Mouse (Mus musculus) heart, postnatal 0 days (tissue): ENCODE data around the gene 1700017B05Rik. TPM values are rescaled to one million over a fixed set of nuclear protein-coding genes. Genes with fewer than 3 reads are reported as not detected.
A peak's percentile ranks its signal among the peaks of the same experiment; 100 is the strongest.

Source experiments
- ATAC-seq: fragments of 200-750 bp; cut with Nextera tagmentation; 2 replicates; pipeline ENCODE4 v1.8.0; 2017; ENCODE audit warnings: low read depth, moderate number of reproducible peaks, moderate library complexity; ENCODE audit not compliant: insufficient read depth
- DNase-seq: peaks from one replicate; pipeline ENCODE4 v3.0.0-alpha.2; 2016; ENCODE audit warnings: low spot score
- H3K27ac ChIP-seq: fragments of 300-500 bp; sonication (generic); 2 replicates; pipeline ENCODE4 v1.5.1; 2014; ENCODE audit warnings: low read depth, mild to moderate bottlenecking
- H3K27me3 ChIP-seq: fragments of 300-500 bp; sonication (generic); 2 replicates; pipeline ENCODE4 v1.6.1; 2014; ENCODE audit warnings: low read length, mixed read lengths; ENCODE audit not compliant: control insufficient read depth, insufficient read depth
- H3K36me3 ChIP-seq: fragments of 300-500 bp; sonication (generic); replicated peaks from 2 replicates; pipeline ENCODE4 v1.6.1; 2014; ENCODE audit warnings: low read length, mixed read lengths; ENCODE audit not compliant: control insufficient read depth, insufficient read depth
- H3K4me1 ChIP-seq: fragments of 300-500 bp; sonication (generic); 2 replicates; pipeline ENCODE4 v1.6.1; 2014; ENCODE audit warnings: antibody characterized with exemption; ENCODE audit not compliant: control insufficient read depth, insufficient read depth
- H3K4me2 ChIP-seq: fragments of 300-500 bp; sonication (generic); 2 replicates; pipeline ENCODE4 v1.6.1; 2014; ENCODE audit warnings: low read depth, mild to moderate bottlenecking, low read length, moderate library complexity
- H3K4me3 ChIP-seq: fragments of 300-500 bp; sonication (generic); 2 replicates; pipeline ENCODE4 v1.5.1; 2014; ENCODE audit warnings: low read depth, low read length
- H3K9ac ChIP-seq: fragments of 300-500 bp; sonication (generic); replicated peaks from 2 replicates; pipeline ENCODE4 v1.6.1; 2014; ENCODE audit warnings: low read depth, low read length, mixed read lengths
- H3K9me3 ChIP-seq: fragments of 300-500 bp; sonication (generic); replicated peaks from 2 replicates; pipeline ENCODE4 v1.6.1; 2016; ENCODE audit warnings: low read length; ENCODE audit not compliant: control insufficient read depth
- CTCF ChIP-seq: IDR thresholded peaks from 2 replicates; pipeline ENCODE4 v1.5.1; 2016; ENCODE audit warnings: antibody characterized with exemption, control low read depth, low read depth
- EP300 ChIP-seq: IDR thresholded peaks from 2 replicates; pipeline ENCODE4 v1.6.1; 2016; ENCODE audit warnings: antibody characterized with exemption, low read depth
- WGBS: fragments of 180-500 bp; shearing (Covaris S2); extraction: QIAGEN DNeasy Blood & Tissue Kit; methylation state at CpG from one replicate; pipeline ENCODE4 v1.1.7; 2014; 5-methylcytosine and 5-hydroxymethylcytosine counted together
- polyA plus RNA-seq: library from polyadenylated mRNA; unstranded; fragments of >200 nt; fragmentation: Nextera tagmentation; extraction: Ambion mirVana; gene quantifications from 2 replicates; pipeline ENCODE4 v1.2.1, GENCODE M21; 2015
- total RNA-seq: library from RNA; depleted of rRNA; stranded (reverse); fragments of >200 nt; gene quantifications from 2 replicates; pipeline ENCODE4 v1.2.3, GENCODE M21; 2014; ENCODE audit warnings: low replicate concordance

1700017B05Rik gene
- total and polyA plus RNA-seq, 2 experiments from 2014 or later: 6.2 to 11.0 TPM

GRCm38 (mm10) chr9:57295666-57296065 is 33.3 kb upstream of the 1700017B05Rik start:
- ATAC-seq (no peak), DNase-seq (no peak)
- no peak overlapping the region for H3K4me3 ChIP-seq
- no peaks in the 10 kb centered on the region for H3K27me3 ChIP-seq
- 58% methylated on average over 3 of the region's 3 CpGs for WGBS
- no peak overlapping the region for H3K27ac ChIP-seq
- no peak overlapping the region for H3K4me2 ChIP-seq
- no peak overlapping the region for H3K9ac ChIP-seq
- TF ChIP-seq EP300: no peak
- no peak for TF ChIP-seq CTCF
- no peaks in the 10 kb centered on the region for H3K36me3 ChIP-seq
- peaks cover 5% of the 10 kb centered on the region; the same call in 1 of the 2 replicates for H3K9me3 ChIP-seq
- no peaks in the 10 kb centered on the region for H3K4me1 ChIP-seq

DNA sequence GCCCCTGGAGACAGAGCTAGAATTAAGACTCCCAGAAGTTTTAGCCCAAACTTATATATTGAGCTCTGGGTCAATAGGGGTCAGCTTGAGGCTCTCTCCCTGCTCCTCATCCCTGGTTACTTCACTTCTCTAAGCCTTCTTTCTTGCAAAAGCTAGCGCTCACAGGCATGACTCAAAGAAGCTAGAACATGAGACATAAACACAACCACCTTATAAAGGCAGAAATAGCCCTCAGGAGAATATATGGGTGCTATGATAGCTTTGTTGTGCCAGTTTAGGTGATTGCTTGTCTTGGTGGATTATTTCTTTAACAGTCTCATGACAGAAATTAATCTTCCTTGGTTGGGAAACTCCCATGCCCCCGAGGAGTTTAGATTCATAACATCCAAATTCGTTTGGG is 32.5 kb upstream of the 1700017B05Rik start:
- DNase-seq (no peak), ATAC-seq (no peak)
- TF ChIP-seq EP300 (no peak), CTCF (no peak)
- Histone ChIP-seq H3K4me2 (no peak overlapping the region), H3K4me1 (no peaks in the 10 kb centered on the region), H3K4me3 (no peak overlapping the region), H3K9ac (no peak overlapping the region), H3K27ac (no peak overlapping the region), H3K9me3 (peaks cover 5% of the 10 kb centered on the region; the same call in 1 of the 2 replicates), H3K27me3 (no peaks in the 10 kb centered on the region), H3K36me3 (no peaks in the 10 kb centered on the region)
- WGBS: 76% methylated on average over 3 of the region's 3 CpGs

DNA sequence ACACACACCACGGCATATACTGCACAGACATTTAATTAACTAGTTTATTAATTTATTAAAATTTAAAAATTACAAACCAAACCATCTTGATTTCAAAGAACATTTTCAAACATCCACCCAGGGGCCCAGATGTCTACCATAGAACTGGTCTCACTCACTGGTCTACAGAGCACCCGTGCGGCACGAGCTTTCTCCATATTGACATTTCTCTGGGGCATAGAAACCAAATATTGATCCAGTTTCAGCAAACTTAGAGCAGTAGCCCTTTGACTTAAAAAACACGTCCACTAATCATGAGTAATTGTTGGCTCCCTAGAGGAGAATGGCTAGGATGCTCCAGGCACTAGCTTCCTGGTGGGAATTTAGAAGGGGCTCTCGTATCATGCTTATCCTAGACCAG is 24.8 kb upstream of the 1700017B05Rik start:
- H3K4me2 ChIP-seq: no peak overlapping the region
- no peak for ATAC-seq

DNA sequence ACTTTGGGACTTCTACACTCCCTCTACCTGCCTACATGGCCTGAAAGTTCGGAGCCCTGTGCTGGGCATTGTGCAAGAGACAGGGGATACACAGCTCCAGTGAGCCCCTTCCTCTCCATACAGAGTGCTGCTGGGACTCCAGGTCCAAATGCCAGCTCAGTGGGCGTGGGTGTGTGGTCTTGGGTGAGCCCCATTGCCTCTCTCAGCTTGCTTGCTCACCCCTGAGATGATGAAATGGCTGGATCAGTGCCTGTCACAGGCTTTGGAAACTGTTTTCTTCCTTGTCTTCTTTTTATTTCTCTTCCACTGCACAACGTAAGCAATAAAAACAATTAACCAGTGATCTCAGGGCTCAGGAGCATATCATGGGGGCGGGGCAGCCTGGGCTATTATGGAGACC is 20.9 kb upstream of the 1700017B05Rik start:
- H3K9me3 ChIP-seq: no peaks in the 10 kb centered on the region
- TF ChIP-seq EP300 (no peak), CTCF (no peak)
- H3K9ac ChIP-seq: no peak overlapping the region
- DNase-seq (no peak), ATAC-seq (no peak)
- WGBS: 78% methylated on average over 4 of the region's 4 CpGs
- H3K4me2 ChIP-seq: no peak overlapping the region
- no peaks in the 10 kb centered on the region for H3K27me3 ChIP-seq
- 0 out of 2 replicates have a peak, but pooled peaks cover 4% of the 10 kb centered on the region for H3K4me1 ChIP-seq
- H3K27ac ChIP-seq: no peak overlapping the region
- H3K4me3 ChIP-seq: no peak overlapping the region
- H3K36me3 ChIP-seq: no peaks in the 10 kb centered on the region

More for the DNA sequence above, 24.8 kb upstream of the 1700017B05Rik start:
- H3K4me1 ChIP-seq: no peaks in the 10 kb centered on the region
- no peak for DNase-seq
- no peak overlapping the region for H3K27ac ChIP-seq
- no peak for TF ChIP-seq CTCF
- no peaks in the 10 kb centered on the region for H3K27me3 ChIP-seq
- no peaks in the 10 kb centered on the region for H3K9me3 ChIP-seq
- H3K36me3 ChIP-seq: no peaks in the 10 kb centered on the region
- H3K9ac ChIP-seq: no peak overlapping the region
- 82% methylated on average over 6 of the region's 6 CpGs for WGBS
- H3K4me3 ChIP-seq: no peak overlapping the region

DNA sequence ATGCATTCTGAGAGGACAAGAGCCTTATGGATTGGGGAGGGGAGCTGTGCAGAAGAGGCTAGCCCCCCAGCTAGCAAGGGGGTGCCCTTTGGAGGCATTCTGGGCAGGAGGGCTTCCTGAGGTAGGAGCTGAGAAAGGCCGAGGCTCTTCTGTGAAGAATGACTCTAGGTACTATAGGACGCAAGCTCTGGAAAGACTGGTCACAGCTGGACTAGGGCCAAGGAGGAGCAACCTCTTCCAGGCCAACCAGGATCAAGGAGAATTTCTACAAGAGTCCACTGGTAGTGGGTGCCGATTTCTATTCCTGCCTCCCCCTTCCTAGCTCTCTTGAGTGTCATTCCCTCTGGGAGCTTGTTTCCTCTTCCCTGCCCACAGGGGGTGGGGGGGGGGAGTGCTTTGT is 20.3 kb upstream of the 1700017B05Rik start:
- TF ChIP-seq CTCF: no peak
- no peak for TF ChIP-seq EP300
- H3K4me1 ChIP-seq: 0 out of 2 replicates have a peak, but pooled peaks cover 4% of the 10 kb centered on the region
- H3K4me3 ChIP-seq: no peak overlapping the region
- H3K27ac ChIP-seq: no peak overlapping the region
- WGBS: 33% methylated on average over 3 of the region's 3 CpGs
- H3K27me3 ChIP-seq: no peaks in the 10 kb centered on the region
- ATAC-seq (no peak), DNase-seq (no peak)
- H3K4me2 ChIP-seq: no peak overlapping the region
- no peaks in the 10 kb centered on the region for H3K36me3 ChIP-seq
- H3K9me3 ChIP-seq: no peaks in the 10 kb centered on the region
- H3K9ac ChIP-seq: no peak overlapping the region

GRCm38 (mm10) chr9:57281549-57281948 is 19.1 kb upstream of the 1700017B05Rik start:
- H3K9me3 ChIP-seq: no peaks in the 10 kb centered on the region
- H3K4me3 ChIP-seq: peak overlapping the region; percentile 30
- 10% methylated on average over 20 of the region's 20 CpGs for WGBS
- H3K27me3 ChIP-seq: no peaks in the 10 kb centered on the region
- 0 out of 2 replicates have a peak, but pooled peaks cover 4% of the 10 kb centered on the region for H3K4me1 ChIP-seq
- no peak overlapping the region for H3K27ac ChIP-seq
- peak overlapping the region; percentile 55; the same call in 1 of the 2 replicates for H3K4me2 ChIP-seq
- no peak overlapping the region for H3K9ac ChIP-seq
- ATAC-seq (peak; percentile 20; the same call in 1 of the 2 replicates), DNase-seq (no peak)
- no peak for TF ChIP-seq EP300
- TF ChIP-seq CTCF: no peak
- no peaks in the 10 kb centered on the region for H3K36me3 ChIP-seq
